Mouse (Mus musculus) stomach, embryonic 15.5 days (tissue): ENCODE measurements around the gene Ccdc85b. TPM values are rescaled to one million over a fixed set of nuclear protein-coding genes. Genes with fewer than 3 reads are reported as not detected.
A peak's percentile ranks its signal among the peaks of the same experiment; 100 is the strongest.

Experiments
- ATAC-seq: fragments of 200-750 bp; cut with Nextera tagmentation; 2 replicates; pipeline ENCODE4 v1.8.0; 2017; ENCODE audit warnings: low read depth, moderate number of reproducible peaks, moderate TSS enrichment; ENCODE audit not compliant: insufficient read depth, low FRiP score
- H3K27ac ChIP-seq: fragments of 300-500 bp; sonication (generic); 2 replicates; pipeline ENCODE4 v1.5.1; 2015; ENCODE audit warnings: mild to moderate bottlenecking, inconsistent platforms
- H3K27me3 ChIP-seq: fragments of 300-500 bp; sonication (generic); replicated peaks from 2 replicates; pipeline ENCODE4 v1.6.1; 2015; ENCODE audit warnings: inconsistent platforms
- H3K36me3 ChIP-seq: fragments of 300-500 bp; sonication (generic); 2 replicates; pipeline ENCODE4 v1.6.1; 2015; ENCODE audit warnings: inconsistent platforms
- H3K4me1 ChIP-seq: fragments of 300-500 bp; sonication (generic); 2 replicates; pipeline ENCODE4 v1.6.1; 2015; ENCODE audit warnings: inconsistent platforms
- H3K4me2 ChIP-seq: fragments of 300-500 bp; sonication (generic); 2 replicates; pipeline ENCODE4 v1.6.1; 2015; ENCODE audit warnings: mild to moderate bottlenecking, inconsistent platforms
- H3K4me3 ChIP-seq: fragments of 300-500 bp; sonication (generic); replicated peaks from 2 replicates; pipeline ENCODE4 v1.5.1; 2015; ENCODE audit warnings: inconsistent platforms
- H3K9ac ChIP-seq: fragments of 300-500 bp; sonication (generic); 2 replicates; pipeline ENCODE4 v1.6.1; 2015; ENCODE audit warnings: inconsistent platforms
- H3K9me3 ChIP-seq: fragments of 300-500 bp; sonication (generic); 2 replicates; pipeline ENCODE4 v1.6.1; 2016; ENCODE audit warnings: inconsistent platforms
- WGBS: fragments of 180-500 bp; shearing (Covaris S2); methylation state at CpG from one replicate; pipeline ENCODE4 v1.1.7; 2015; 5-methylcytosine and 5-hydroxymethylcytosine counted together
- polyA plus RNA-seq: library from polyadenylated mRNA; unstranded; fragments of >200 nt; fragmentation: Nextera tagmentation; extraction: Ambion mirVana; gene quantifications from 2 replicates; pipeline ENCODE4 v1.2.1, GENCODE M21; 2015

Ccdc85b gene
- polyA plus RNA-seq, 1 experiment from 2014 or later, result 11.9 TPM

GRCm38 (mm10) chr19:5488878-5489571, 31.3 kb upstream of the Ccdc85b start:
- WGBS, result under 1% methylated on average over 26 of the region's 26 CpGs
- peak overlapping the region; percentile 90 for H3K4me2 ChIP-seq
- peak overlapping the region; percentile 31; the same call in 1 of the 2 replicates for H3K9ac ChIP-seq
- H3K4me3 ChIP-seq, result peak overlapping the region; percentile 63
- H3K27ac ChIP-seq, result peak overlapping the region; percentile 100
- H3K9me3 ChIP-seq, result no peaks in the 10 kb centered on the region
- H3K36me3 ChIP-seq, result peaks cover 29% of the 10 kb centered on the region
- H3K27me3 ChIP-seq, result no peaks in the 10 kb centered on the region
- peak; percentile 83 for ATAC-seq
- peaks cover 34% of the 10 kb centered on the region for H3K4me1 ChIP-seq

DNA sequence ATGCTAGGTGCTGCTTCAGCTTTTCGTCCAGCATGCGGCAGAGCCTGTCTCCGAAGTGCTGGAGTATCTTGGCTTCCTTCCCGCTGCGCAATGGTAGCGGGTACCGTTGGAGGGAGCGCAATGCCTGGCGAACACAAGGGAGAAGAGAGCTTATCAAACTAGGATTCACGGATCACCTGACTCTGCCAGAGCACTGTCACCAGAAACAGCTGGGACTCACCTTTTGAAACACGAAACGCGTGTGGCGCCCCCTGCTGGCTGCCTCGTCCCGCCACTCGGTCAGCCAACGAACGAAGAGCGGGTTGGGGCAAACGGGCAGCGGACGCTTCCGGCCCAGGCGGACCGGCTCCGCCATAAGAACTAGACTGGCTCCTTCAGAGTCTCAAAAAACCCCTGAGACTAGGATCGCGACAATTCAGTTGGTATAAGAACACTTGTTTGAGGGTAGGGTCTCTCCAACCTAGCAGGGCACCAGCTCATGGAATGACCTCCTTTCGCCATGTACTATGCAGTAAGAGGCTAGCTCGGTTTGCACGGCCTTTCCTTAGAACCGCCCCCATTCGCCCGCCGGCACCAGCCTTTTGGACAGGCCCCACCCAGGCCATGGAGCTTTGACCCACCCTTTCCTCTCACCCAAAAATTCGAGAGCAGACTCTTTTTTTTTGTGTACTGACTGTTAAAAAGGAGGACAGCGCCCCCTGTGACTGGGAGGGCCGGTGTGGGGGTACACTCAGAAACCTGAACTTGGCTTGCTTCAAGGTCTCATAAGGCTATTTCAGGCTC, 30.3 kb upstream of the Ccdc85b start, which contains the start of gene Mus81:
Mus81 (minus strand) TSS at position 635 of the 783 bp plus-strand sequence.
- under 1% methylated on average over 39 of the region's 39 CpGs for WGBS
- ATAC-seq, result peak; percentile 76
- peak within 1 kb of the TSS; percentile 100 for H3K27ac ChIP-seq
- peaks cover 25% of the 10 kb centered on the region for H3K36me3 ChIP-seq
- H3K9ac ChIP-seq, result peak within 1 kb of the TSS; percentile 58
- peak within 1 kb of the TSS; percentile 90 for H3K4me2 ChIP-seq
- H3K4me3 ChIP-seq, result peak within 1 kb of the TSS; percentile 63
- peaks cover 30% of the 10 kb centered on the region for H3K4me1 ChIP-seq
- H3K9me3 ChIP-seq, result no peaks in the 10 kb centered on the region
- no peaks in the 10 kb centered on the region for H3K27me3 ChIP-seq

- no peaks in the 10 kb centered on the region for H3K27me3 ChIP-seq
- no peaks in the 10 kb centered on the region for H3K9me3 ChIP-seq
- peaks cover 27% of the 10 kb centered on the region; the same call in 1 of the 2 replicates for H3K36me3 ChIP-seq
- WGBS, result 75% methylated on average over 4 of the region's 4 CpGs
- H3K9ac ChIP-seq, result no peak overlapping the region
- H3K27ac ChIP-seq, result no peak overlapping the region
- H3K4me2 ChIP-seq, result peak overlapping the region; percentile 90; the same call in 1 of the 2 replicates
- no peak for ATAC-seq
- H3K4me3 ChIP-seq, result no peak overlapping the region
- peaks cover 22% of the 10 kb centered on the region for H3K4me1 ChIP-seq
Measured at GRCm38 (mm10) chr19:5486771-5487170, 29.1 kb upstream of the Ccdc85b start.

- no peak overlapping the region for H3K4me3 ChIP-seq
- WGBS, result 78% methylated on average over 8 of the region's 8 CpGs
Measured at GRCm38 (mm10) chr19:5486286-5486685, 28.6 kb upstream of the Ccdc85b start.

DNA sequence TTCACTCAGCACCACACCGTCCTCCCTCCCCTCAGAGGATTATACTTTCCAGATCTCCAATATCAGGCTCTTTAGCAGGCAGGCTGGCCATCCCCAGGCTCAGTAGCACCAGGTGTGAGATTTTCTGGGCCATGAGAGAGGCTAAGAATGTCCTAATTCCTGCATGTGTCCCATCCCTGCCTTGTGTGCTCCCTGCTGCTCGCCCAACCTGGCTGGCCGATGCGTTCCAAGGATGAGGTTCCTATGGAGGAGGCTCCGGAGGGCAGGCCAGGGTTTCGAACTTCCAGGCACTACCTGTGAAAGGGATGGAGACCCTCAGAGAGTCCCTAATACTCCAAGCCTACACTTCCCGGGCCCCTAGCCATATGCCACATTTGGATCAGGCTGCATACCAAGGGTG, 28.1 kb upstream of the Ccdc85b start:
- ATAC-seq, result no peak
- Histone ChIP-seq H3K4me1 (peaks cover 22% of the 10 kb centered on the region), H3K9ac (no peak overlapping the region), H3K4me2 (no peak overlapping the region), H3K27me3 (no peaks in the 10 kb centered on the region), H3K27ac (no peak overlapping the region), H3K9me3 (no peaks in the 10 kb centered on the region), H3K36me3 (peaks cover 34% of the 10 kb centered on the region), H3K4me3 (no peak overlapping the region)
- WGBS, result 90% methylated on average over 7 of the region's 7 CpGs

More at GRCm38 (mm10) chr19:5486286-5486685, 28.6 kb upstream of the Ccdc85b start:
- no peak for ATAC-seq
- Histone ChIP-seq H3K36me3 (peaks cover 31% of the 10 kb centered on the region), H3K27me3 (no peaks in the 10 kb centered on the region), H3K4me2 (no peak overlapping the region), H3K27ac (no peak overlapping the region), H3K4me1 (peaks cover 22% of the 10 kb centered on the region), H3K9ac (0 out of 2 replicates have a peak overlapping the region, but pooled peaks have one; percentile 12), H3K9me3 (no peaks in the 10 kb centered on the region)

- Histone ChIP-seq H3K27me3 (no peaks in the 10 kb centered on the region), H3K9me3 (no peaks in the 10 kb centered on the region), H3K4me2 (no peak overlapping the region), H3K4me1 (peaks cover 22% of the 10 kb centered on the region), H3K4me3 (no peak overlapping the region), H3K36me3 (peaks cover 38% of the 10 kb centered on the region), H3K9ac (no peak overlapping the region), H3K27ac (no peak overlapping the region)
- ATAC-seq, result no peak
- 85% methylated on average over 8 of the region's 8 CpGs for WGBS
Measured at GRCm38 (mm10) chr19:5485371-5485770, 27.7 kb upstream of the Ccdc85b start.

DNA sequence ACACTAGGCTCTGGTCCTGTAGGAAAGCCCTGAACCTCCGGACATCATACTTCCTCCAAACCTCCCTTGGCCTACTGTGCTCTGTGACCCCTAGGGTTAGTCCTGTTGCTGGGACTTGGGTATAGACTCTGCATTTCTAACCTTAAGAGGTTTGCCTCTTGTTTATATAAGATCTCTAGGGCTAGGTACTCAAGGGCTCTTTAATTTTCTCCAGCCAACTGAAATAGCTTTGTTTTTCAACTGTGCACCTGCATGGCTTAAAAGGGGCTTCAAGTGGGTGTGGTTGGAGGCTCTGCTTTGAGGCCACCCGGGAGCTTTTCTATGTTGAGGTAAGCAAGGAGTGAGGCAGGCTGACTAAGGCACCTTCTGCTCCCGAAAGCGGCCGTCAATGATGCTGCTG, 26.8 kb upstream of the Ccdc85b start:
- Histone ChIP-seq H3K36me3 (peaks cover 45% of the 10 kb centered on the region), H3K9me3 (no peaks in the 10 kb centered on the region), H3K27ac (no peak overlapping the region), H3K9ac (no peak overlapping the region), H3K4me3 (no peak overlapping the region), H3K4me2 (no peak overlapping the region), H3K4me1 (peaks cover 22% of the 10 kb centered on the region), H3K27me3 (no peaks in the 10 kb centered on the region)
- WGBS, result 90% methylated on average over 5 of the region's 5 CpGs
- no peak for ATAC-seq

DNA sequence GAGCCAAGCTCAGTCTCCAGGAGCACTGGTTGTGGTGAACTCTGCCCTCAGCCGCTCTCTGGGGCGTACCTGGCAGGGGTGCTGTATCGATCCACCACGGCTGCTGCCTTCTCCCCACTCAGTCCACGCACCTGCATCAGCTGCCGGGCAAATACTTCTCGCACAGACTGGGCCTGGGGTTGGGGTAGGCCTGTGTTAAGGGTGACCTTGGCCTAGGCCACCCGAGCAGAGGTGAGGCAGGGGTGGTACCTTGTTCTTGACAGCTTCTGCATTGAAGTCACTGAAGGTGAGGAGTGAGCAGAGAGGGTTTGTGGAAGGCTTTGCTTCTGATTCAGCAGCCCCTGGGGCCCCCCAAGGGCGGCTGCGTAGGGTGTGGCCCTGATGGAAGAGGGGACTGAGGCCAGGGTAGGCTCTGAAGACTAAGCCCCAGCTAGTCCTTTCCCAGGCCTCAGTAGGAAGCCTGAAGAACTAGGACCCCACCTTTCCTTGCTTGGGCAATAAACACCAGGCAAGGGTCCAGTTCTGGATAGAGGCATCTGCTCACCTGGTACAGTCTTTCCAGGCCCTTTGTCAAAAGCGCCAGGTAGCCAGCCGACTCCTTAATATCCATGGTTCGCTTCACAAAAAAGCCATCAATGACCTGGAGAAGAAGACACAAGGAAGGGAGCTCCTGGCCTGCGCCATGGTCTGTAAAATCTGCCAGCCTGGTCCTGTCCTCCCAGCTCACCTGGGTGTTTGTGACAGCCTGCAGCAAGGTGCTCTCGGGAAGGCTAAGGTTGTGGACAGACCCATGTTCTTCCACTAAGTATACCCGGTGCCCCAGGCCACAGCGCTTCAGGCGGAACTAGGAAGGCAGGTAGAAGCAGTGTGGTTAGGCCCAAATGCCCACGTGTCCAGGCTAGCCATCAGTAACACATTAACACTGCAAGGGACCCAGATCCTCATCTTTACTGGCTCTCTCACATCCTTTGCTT, 26.0 kb upstream of the Ccdc85b start:
- H3K27ac ChIP-seq, result no peak overlapping the region
- H3K9me3 ChIP-seq, result no peaks in the 10 kb centered on the region
- peaks cover 19% of the 10 kb centered on the region for H3K4me1 ChIP-seq
- peaks cover 45% of the 10 kb centered on the region for H3K36me3 ChIP-seq
- H3K9ac ChIP-seq, result no peak overlapping the region
- no peak for ATAC-seq
- H3K4me3 ChIP-seq, result no peak overlapping the region
- H3K4me2 ChIP-seq, result no peak overlapping the region
- H3K27me3 ChIP-seq, result no peaks in the 10 kb centered on the region
- 89% methylated on average over 19 of the region's 19 CpGs for WGBS

GRCm38 (mm10) chr19:5481398-5481797, 23.7 kb upstream of the Ccdc85b start:
- WGBS, result 86% methylated on average over 10 of the region's 10 CpGs
- peaks cover 43% of the 10 kb centered on the region for H3K36me3 ChIP-seq

GRCm38 (mm10) chr19:5480016-5480415, 22.3 kb upstream of the Ccdc85b start:
- WGBS, result 83% methylated on average over 10 of the region's 10 CpGs
- H3K27me3 ChIP-seq, result no peaks in the 10 kb centered on the region
- H3K4me1 ChIP-seq, result peaks cover 11% of the 10 kb centered on the region
- H3K4me3 ChIP-seq, result no peak overlapping the region
- H3K4me2 ChIP-seq, result no peak overlapping the region
- no peak overlapping the region for H3K9ac ChIP-seq
- ATAC-seq, result no peak
- no peaks in the 10 kb centered on the region for H3K9me3 ChIP-seq
- H3K36me3 ChIP-seq, result peaks cover 31% of the 10 kb centered on the region
- H3K27ac ChIP-seq, result no peak overlapping the region

More at GRCm38 (mm10) chr19:5481398-5481797, 23.7 kb upstream of the Ccdc85b start:
- Histone ChIP-seq H3K9me3 (no peaks in the 10 kb centered on the region), H3K9ac (no peak overlapping the region), H3K27ac (no peak overlapping the region), H3K4me3 (no peak overlapping the region), H3K4me1 (peaks cover 4% of the 10 kb centered on the region; the same call in 1 of the 2 replicates), H3K27me3 (no peaks in the 10 kb centered on the region), H3K4me2 (no peak overlapping the region)
- no peak for ATAC-seq

DNA sequence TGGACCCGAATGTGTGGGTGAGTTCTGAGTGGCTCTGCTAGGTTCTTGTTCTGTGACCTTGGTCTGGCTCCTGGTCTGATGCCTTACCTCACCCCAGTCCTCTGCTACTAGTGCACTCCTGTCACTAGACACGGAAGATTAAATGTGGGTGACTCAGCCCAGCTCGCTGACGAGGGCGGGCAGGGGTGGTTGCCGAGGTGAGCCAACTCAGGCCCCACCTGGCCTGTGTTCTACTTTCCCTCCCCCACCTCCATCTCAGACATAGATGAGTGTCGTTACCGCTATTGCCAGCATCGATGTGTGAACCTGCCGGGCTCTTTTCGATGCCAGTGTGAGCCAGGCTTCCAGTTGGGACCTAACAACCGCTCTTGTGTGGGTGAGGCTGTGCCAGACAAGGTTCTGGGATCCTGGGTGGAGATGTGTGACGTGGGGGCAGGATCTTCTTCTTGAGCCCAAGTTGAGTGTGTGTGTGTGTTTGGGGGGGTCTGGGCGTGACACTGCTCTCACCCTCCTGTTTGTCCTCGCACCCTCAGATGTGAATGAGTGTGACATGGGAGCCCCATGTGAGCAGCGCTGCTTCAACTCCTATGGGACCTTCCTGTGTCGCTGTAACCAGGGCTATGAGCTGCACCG, 20.1 kb upstream of the Ccdc85b start:
- Histone ChIP-seq H3K27me3 (no peaks in the 10 kb centered on the region), H3K4me2 (no peak overlapping the region), H3K4me3 (no peak overlapping the region), H3K9me3 (no peaks in the 10 kb centered on the region), H3K36me3 (peaks cover 22% of the 10 kb centered on the region), H3K9ac (no peak overlapping the region), H3K4me1 (peaks cover 23% of the 10 kb centered on the region), H3K27ac (no peak overlapping the region)
- no peak for ATAC-seq
- 80% methylated on average over 18 of the region's 18 CpGs for WGBS
